Mouse (Mus musculus): ENCODE measurements around the gene Gm21312.
"Not testable (repeated sequence)": the region's sequence is repeated elsewhere in the genome, so short reads cannot be mapped to it uniquely, and the experiment has no call there.

- TF ChIP-seq EP300, CTCF (IDR thresholded peaks at IDR 0.05; ENCODE audit: low read depth): not testable (repeated sequence)
These were observed at the start of gene Gm21312 for GRCm38 (mm10) chr10:104176724-104177123.
